Mouse (Mus musculus) bone marrow macrophage, adult 2 months (primary cell): ENCODE measurements at regions not wholly inside any gene's neighbourhood (a gene's known extent, or its start where the extent isn't known, plus 50 kb on each side); places are given as distances from the start of the nearest gene placed in this dataset.

ENCODE experiments used
- CTCF ChIP-seq: IDR thresholded peaks from 2 replicates; pipeline ENCODE4 v1.5.1; 2012; ENCODE audit warnings: low read depth, mild to moderate bottlenecking, low read length, moderate library complexity
- POLR2A ChIP-seq: IDR thresholded peaks from 2 replicates; pipeline ENCODE4 v1.6.1; 2012; ENCODE audit warnings: mild to moderate bottlenecking, low read depth, low read length, borderline replicate concordance

- TF ChIP-seq POLR2A (no peak), CTCF (no peak)
Observed at GRCm38 (mm10) chr1:61289552-61289951, 311.8 kb downstream of the Icos start.
